Mouse (Mus musculus): ENCODE results near the gene Dlx1.

Gene Dlx1

GRCm38 (mm10) chr2:71546640-71547071 is 18.7 kb downstream of the Dlx1 start, which contains the start of gene Dlx2:
TSS of gene Dlx2 (minus strand) at chr2:71546754.
- no peak for DNase-seq (ENCODE audit: low spot score)

- peak; percentile 39 for DNase-seq (ENCODE audit: low spot score)
Observed at GRCm38 (mm10) chr2:71547829-71548228, 19.9 kb downstream of the Dlx1 start.

- no peak for DNase-seq (ENCODE audit: low spot score)
Observed at GRCm38 (mm10) chr2:71550330-71550729, 22.4 kb downstream of the Dlx1 start.

- DNase-seq (ENCODE audit: low spot score), result no peak
Observed at GRCm38 (mm10) chr2:71551704-71552103, 23.8 kb downstream of the Dlx1 start.

- no peak for DNase-seq (ENCODE audit: low spot score)
Observed at GRCm38 (mm10) chr2:71556071-71556470, 28.2 kb downstream of the Dlx1 start.

- no peak for DNase-seq (ENCODE audit: low spot score)
Observed at GRCm38 (mm10) chr2:71566466-71566865, 38.6 kb downstream of the Dlx1 start.

- no peak for DNase-seq (ENCODE audit: low spot score)
Observed at GRCm38 (mm10) chr2:71573736-71574135, 45.8 kb downstream of the Dlx1 start.

GRCm38 (mm10) chr2:71577059-71577458 is 49.1 kb downstream of the Dlx1 start:
- DNase-seq (ENCODE audit: low spot score), result no peak

GRCm38 (mm10) chr2:71580632-71581466 is 52.9 kb downstream of the Dlx1 start:
- DNase-seq (ENCODE audit: low spot score), result peak; percentile 18

- no peak for DNase-seq (ENCODE audit: low spot score)
Observed at GRCm38 (mm10) chr2:71581488-71581887, 53.6 kb downstream of the Dlx1 start.
